Mouse (Mus musculus): ENCODE results near the gene Hmgn2. TPM values are rescaled to one million over a fixed set of nuclear protein-coding genes. Genes with fewer than 3 reads are reported as not detected.
A peak's percentile ranks its signal among the peaks of the same experiment; 100 is the strongest.

The Hmgn2 gene
- polyA plus RNA-seq, 1 experiment from 2014 or later = 4,130 TPM

- H3K4me2 ChIP-seq = peak overlapping the region; percentile 99
- H3K27ac ChIP-seq (ENCODE audit: low read depth, low read length) = peak overlapping the region; percentile 98
- under 1% methylated on average over 79 of the region's 101 CpGs for WGBS
- DNase-seq (ENCODE audit: low spot score, missing footprints) (peak; percentile 100), ATAC-seq (ENCODE audit: low FRiP score) (peak; percentile 75)
- H3K27me3 ChIP-seq (ENCODE audit: control insufficient read depth, insufficient read depth, low read length) = no peaks in the 10 kb centered on the region
- peaks cover 16% of the 10 kb centered on the region; the same call in 1 of the 2 replicates for H3K36me3 ChIP-seq (ENCODE audit: control insufficient read depth, insufficient read depth, low read length)
- peaks cover 31% of the 10 kb centered on the region for H3K4me1 ChIP-seq (ENCODE audit: control insufficient read depth, insufficient read depth, low read length)
- no peaks in the 10 kb centered on the region for H3K9me3 ChIP-seq (ENCODE audit: control insufficient read depth, low read length)
- H3K4me3 ChIP-seq (ENCODE audit: low read depth, low read length) = peak overlapping the region; percentile 79
- H3K9ac ChIP-seq (ENCODE audit: low read length) = peak overlapping the region; percentile 98
Observed at GRCm38 (mm10) chr4:133967138-133967865, 1.1 kb downstream of the Hmgn2 start.

- peak; percentile 83 for DNase-seq (ENCODE audit: low spot score, missing footprints)
- ATAC-seq (ENCODE audit: low FRiP score) = no peak
- H3K27me3 ChIP-seq (ENCODE audit: control insufficient read depth, insufficient read depth, low read length) = no peaks in the 10 kb centered on the region
- H3K27ac ChIP-seq (ENCODE audit: low read depth, low read length) = no peak overlapping the region; the same call in 1 of the 2 replicates
- H3K9ac ChIP-seq (ENCODE audit: low read length) = peak overlapping the region; percentile 98
- no peaks in the 10 kb centered on the region for H3K9me3 ChIP-seq (ENCODE audit: control insufficient read depth, low read length)
- 56% methylated on average over 12 of the region's 12 CpGs for WGBS
- peak overlapping the region; percentile 99 for H3K4me2 ChIP-seq
- H3K4me3 ChIP-seq (ENCODE audit: low read depth, low read length) = peak overlapping the region; percentile 79
- peaks cover 31% of the 10 kb centered on the region for H3K4me1 ChIP-seq (ENCODE audit: control insufficient read depth, insufficient read depth, low read length)
- H3K36me3 ChIP-seq (ENCODE audit: control insufficient read depth, insufficient read depth, low read length) = peaks cover 16% of the 10 kb centered on the region; the same call in 1 of the 2 replicates
Observed at GRCm38 (mm10) chr4:133966271-133966940, 2.0 kb downstream of the Hmgn2 start.

GRCm38 (mm10) chr4:133962566-133962965 is 5.9 kb downstream of the Hmgn2 start:
- H3K4me2 ChIP-seq = no peak overlapping the region
- ATAC-seq (ENCODE audit: low FRiP score) (no peak), DNase-seq (ENCODE audit: low spot score, missing footprints) (peak; percentile 82)
- H3K4me1 ChIP-seq (ENCODE audit: control insufficient read depth, insufficient read depth, low read length) = peaks cover 3% of the 10 kb centered on the region; the same call in 1 of the 2 replicates
- no peaks in the 10 kb centered on the region for H3K9me3 ChIP-seq (ENCODE audit: control insufficient read depth, low read length)
- H3K9ac ChIP-seq (ENCODE audit: low read length) = no peak overlapping the region
- peaks cover 16% of the 10 kb centered on the region; the same call in 1 of the 2 replicates for H3K36me3 ChIP-seq (ENCODE audit: control insufficient read depth, insufficient read depth, low read length)
- no peak overlapping the region for H3K27ac ChIP-seq (ENCODE audit: low read depth, low read length)
- no peak overlapping the region for H3K4me3 ChIP-seq (ENCODE audit: low read depth, low read length)
- no peaks in the 10 kb centered on the region for H3K27me3 ChIP-seq (ENCODE audit: control insufficient read depth, insufficient read depth, low read length)
- WGBS = 89% methylated on average over 7 of the region's 7 CpGs

GRCm38 (mm10) chr4:133958884-133959283 is 9.6 kb downstream of the Hmgn2 start:
- no peak overlapping the region for H3K9ac ChIP-seq (ENCODE audit: low read length)
- no peaks in the 10 kb centered on the region for H3K27me3 ChIP-seq (ENCODE audit: control insufficient read depth, insufficient read depth, low read length)
- H3K27ac ChIP-seq (ENCODE audit: low read depth, low read length) = no peak overlapping the region
- H3K9me3 ChIP-seq (ENCODE audit: control insufficient read depth, low read length) = no peaks in the 10 kb centered on the region
- no peaks in the 10 kb centered on the region for H3K4me1 ChIP-seq (ENCODE audit: control insufficient read depth, insufficient read depth, low read length)
- H3K4me2 ChIP-seq = no peak overlapping the region
- no peak overlapping the region for H3K4me3 ChIP-seq (ENCODE audit: low read depth, low read length)
- 91% methylated on average over 1 of the region's 1 CpGs for WGBS
- DNase-seq (ENCODE audit: low spot score, missing footprints) = peak; percentile 68
- ATAC-seq (ENCODE audit: low FRiP score) = no peak
- H3K36me3 ChIP-seq (ENCODE audit: control insufficient read depth, insufficient read depth, low read length) = peaks cover 5% of the 10 kb centered on the region; the same call in 1 of the 2 replicates

GRCm38 (mm10) chr4:133956358-133956757 is 12.1 kb downstream of the Hmgn2 start:
- WGBS = 93% methylated on average over 4 of the region's 4 CpGs
- ATAC-seq (ENCODE audit: low FRiP score) (no peak), DNase-seq (ENCODE audit: low spot score, missing footprints) (peak; percentile 73)
- Histone ChIP-seq H3K9ac (ENCODE audit: low read length) (no peak overlapping the region), H3K4me1 (ENCODE audit: control insufficient read depth, insufficient read depth, low read length) (no peaks in the 10 kb centered on the region), H3K27ac (ENCODE audit: low read depth, low read length) (no peak overlapping the region), H3K4me3 (ENCODE audit: low read depth, low read length) (no peak overlapping the region), H3K9me3 (ENCODE audit: control insufficient read depth, low read length) (no peaks in the 10 kb centered on the region), H3K36me3 (ENCODE audit: control insufficient read depth, insufficient read depth, low read length) (no peaks in the 10 kb centered on the region), H3K4me2 (no peak overlapping the region), H3K27me3 (ENCODE audit: control insufficient read depth, insufficient read depth, low read length) (no peaks in the 10 kb centered on the region)

GRCm38 (mm10) chr4:133946736-133947135 is 21.7 kb downstream of the Hmgn2 start:
- no peak for DNase-seq (ENCODE audit: low spot score, missing footprints)
- no peak overlapping the region for H3K4me3 ChIP-seq (ENCODE audit: low read depth, low read length)
- no peak overlapping the region for H3K4me2 ChIP-seq
- no peaks in the 10 kb centered on the region for H3K4me1 ChIP-seq (ENCODE audit: control insufficient read depth, insufficient read depth, low read length)
- H3K27ac ChIP-seq (ENCODE audit: low read depth, low read length) = no peak overlapping the region
- no peak for ATAC-seq (ENCODE audit: low FRiP score)
- no peak overlapping the region for H3K9ac ChIP-seq (ENCODE audit: low read length)
- H3K36me3 ChIP-seq (ENCODE audit: control insufficient read depth, insufficient read depth, low read length) = no peaks in the 10 kb centered on the region
- WGBS = 72% methylated on average over 4 of the region's 4 CpGs
- no peaks in the 10 kb centered on the region for H3K27me3 ChIP-seq (ENCODE audit: control insufficient read depth, insufficient read depth, low read length)
- no peaks in the 10 kb centered on the region for H3K9me3 ChIP-seq (ENCODE audit: control insufficient read depth, low read length)

- Histone ChIP-seq H3K4me2 (no peak overlapping the region), H3K4me3 (ENCODE audit: low read depth, low read length) (no peak overlapping the region), H3K36me3 (ENCODE audit: control insufficient read depth, insufficient read depth, low read length) (no peaks in the 10 kb centered on the region), H3K27me3 (ENCODE audit: control insufficient read depth, insufficient read depth, low read length) (no peaks in the 10 kb centered on the region), H3K4me1 (ENCODE audit: control insufficient read depth, insufficient read depth, low read length) (no peaks in the 10 kb centered on the region), H3K27ac (ENCODE audit: low read depth, low read length) (no peak overlapping the region), H3K9ac (ENCODE audit: low read length) (no peak overlapping the region), H3K9me3 (ENCODE audit: control insufficient read depth, low read length) (no peaks in the 10 kb centered on the region)
- DNase-seq (ENCODE audit: low spot score, missing footprints) (no peak), ATAC-seq (ENCODE audit: low FRiP score) (no peak)
- 86% methylated on average over 3 of the region's 3 CpGs for WGBS
Observed at GRCm38 (mm10) chr4:133943791-133944190, 24.7 kb downstream of the Hmgn2 start.

- H3K9ac ChIP-seq (ENCODE audit: low read length) = no peak overlapping the region
- no peak for DNase-seq (ENCODE audit: low spot score, missing footprints)
- no peaks in the 10 kb centered on the region for H3K27me3 ChIP-seq (ENCODE audit: control insufficient read depth, insufficient read depth, low read length)
- H3K36me3 ChIP-seq (ENCODE audit: control insufficient read depth, insufficient read depth, low read length) = no peaks in the 10 kb centered on the region
- no peak overlapping the region for H3K4me2 ChIP-seq
- 92% methylated on average over 4 of the region's 4 CpGs for WGBS
- ATAC-seq (ENCODE audit: low FRiP score) = no peak
- H3K4me1 ChIP-seq (ENCODE audit: control insufficient read depth, insufficient read depth, low read length) = no peaks in the 10 kb centered on the region
- H3K9me3 ChIP-seq (ENCODE audit: control insufficient read depth, low read length) = no peaks in the 10 kb centered on the region
- no peak overlapping the region for H3K27ac ChIP-seq (ENCODE audit: low read depth, low read length)
- no peak overlapping the region for H3K4me3 ChIP-seq (ENCODE audit: low read depth, low read length)
Observed at GRCm38 (mm10) chr4:133942679-133943078, 25.8 kb downstream of the Hmgn2 start.

- Histone ChIP-seq H3K9ac (ENCODE audit: low read length) (no peak overlapping the region), H3K4me3 (ENCODE audit: low read depth, low read length) (no peak overlapping the region), H3K27me3 (ENCODE audit: control insufficient read depth, insufficient read depth, low read length) (no peaks in the 10 kb centered on the region), H3K4me1 (ENCODE audit: control insufficient read depth, insufficient read depth, low read length) (no peaks in the 10 kb centered on the region), H3K4me2 (no peak overlapping the region), H3K27ac (ENCODE audit: low read depth, low read length) (no peak overlapping the region), H3K36me3 (ENCODE audit: control insufficient read depth, insufficient read depth, low read length) (no peaks in the 10 kb centered on the region), H3K9me3 (ENCODE audit: control insufficient read depth, low read length) (no peaks in the 10 kb centered on the region)
- no peak for DNase-seq (ENCODE audit: low spot score, missing footprints)
- no peak for ATAC-seq (ENCODE audit: low FRiP score)
- WGBS = 57% methylated on average over 3 of the region's 3 CpGs
Observed at GRCm38 (mm10) chr4:133941576-133941975, 26.9 kb downstream of the Hmgn2 start.
